Mouse (Mus musculus): ENCODE data around the gene Kmt5c. TPM values are rescaled to one million over a fixed set of nuclear protein-coding genes. Genes with fewer than 3 reads are reported as not detected.
A peak's percentile ranks its signal among the peaks of the same experiment; 100 is the strongest.

Gene Kmt5c
- total RNA-seq, 2 experiments from 2014 or later = 38.4 to 58.2 TPM

- ATAC-seq (ENCODE audit: poor library complexity, severe bottlenecking) = no peak
These were observed 5.0 kb downstream of the Kmt5c start for GRCm38 (mm10) chr7:4744886-4745285.

GRCm38 (mm10) chr7:4746326-4746980, 6.5 kb downstream of the Kmt5c start:
- ATAC-seq (ENCODE audit: poor library complexity, severe bottlenecking) = no peak

- no peak for ATAC-seq (ENCODE audit: poor library complexity, severe bottlenecking)
These were observed 7.4 kb downstream of the Kmt5c start for GRCm38 (mm10) chr7:4747156-4747899.

GRCm38 (mm10) chr7:4748321-4748720, 8.4 kb downstream of the Kmt5c start:
- ATAC-seq (ENCODE audit: poor library complexity, severe bottlenecking) = no peak

GRCm38 (mm10) chr7:4749169-4749568, 9.3 kb downstream of the Kmt5c start:
- no peak for ATAC-seq (ENCODE audit: poor library complexity, severe bottlenecking)

GRCm38 (mm10) chr7:4751971-4752820, 12.3 kb downstream of the Kmt5c start:
- ATAC-seq (ENCODE audit: poor library complexity, severe bottlenecking) = peak; percentile 60

GRCm38 (mm10) chr7:4752821-4753570, 13.1 kb downstream of the Kmt5c start, which contains the start of gene Cox6b2:
Gene Cox6b2 (minus strand): TSS chr7:4753094.
- peak; percentile 79 for ATAC-seq (ENCODE audit: poor library complexity, severe bottlenecking)

- ATAC-seq (ENCODE audit: poor library complexity, severe bottlenecking) = no peak
These were observed 19.8 kb downstream of the Kmt5c start for GRCm38 (mm10) chr7:4759670-4760069.

- no peak for ATAC-seq (ENCODE audit: poor library complexity, severe bottlenecking)
These were observed 25.2 kb downstream of the Kmt5c start for GRCm38 (mm10) chr7:4764946-4765710.

GRCm38 (mm10) chr7:4771202-4771601, 31.3 kb downstream of the Kmt5c start, which contains the start of gene Fam71e2:
Gene Fam71e2 (minus strand): TSS chr7:4771302.
- no peak for ATAC-seq (ENCODE audit: poor library complexity, severe bottlenecking)

GRCm38 (mm10) chr7:4776131-4776530, 36.2 kb downstream of the Kmt5c start:
- ATAC-seq (ENCODE audit: poor library complexity, severe bottlenecking) = no peak

- no peak for ATAC-seq (ENCODE audit: poor library complexity, severe bottlenecking)
These were observed 37.2 kb downstream of the Kmt5c start for GRCm38 (mm10) chr7:4776861-4777830.

- ATAC-seq (ENCODE audit: poor library complexity, severe bottlenecking) = no peak
These were observed 38.1 kb downstream of the Kmt5c start for GRCm38 (mm10) chr7:4777851-4778637.

- ATAC-seq (ENCODE audit: poor library complexity, severe bottlenecking) = no peak
These were observed 40.0 kb downstream of the Kmt5c start for GRCm38 (mm10) chr7:4779921-4780320.

GRCm38 (mm10) chr7:4782130-4782529, 42.2 kb downstream of the Kmt5c start:
- ATAC-seq (ENCODE audit: poor library complexity, severe bottlenecking) = peak; percentile 83

- no peak for ATAC-seq (ENCODE audit: poor library complexity, severe bottlenecking)
These were observed 42.8 kb downstream of the Kmt5c start, which contains the start of the genes Il11 and Tmem190 for GRCm38 (mm10) chr7:4782759-4783158. Gene Il11 (minus strand): TSS chr7:4782859. Gene Tmem190 (plus strand): TSS chr7:4782937.

GRCm38 (mm10) chr7:4783667-4784268, 43.9 kb downstream of the Kmt5c start:
- ATAC-seq (ENCODE audit: poor library complexity, severe bottlenecking) = 0 out of 2 replicates have a peak, but pooled peaks have one; percentile 8

All from megakaryocyte, adult 5-6 weeks (primary cell).